Mouse (Mus musculus): Measurements from ENCODE around the gene Gm20671. TPM values are rescaled to one million over a fixed set of nuclear protein-coding genes. Genes with fewer than 3 reads are reported as not detected.

Gene Gm20671
- polyA plus RNA-seq, 1 experiment from 2014 or later: not detected

DNA sequence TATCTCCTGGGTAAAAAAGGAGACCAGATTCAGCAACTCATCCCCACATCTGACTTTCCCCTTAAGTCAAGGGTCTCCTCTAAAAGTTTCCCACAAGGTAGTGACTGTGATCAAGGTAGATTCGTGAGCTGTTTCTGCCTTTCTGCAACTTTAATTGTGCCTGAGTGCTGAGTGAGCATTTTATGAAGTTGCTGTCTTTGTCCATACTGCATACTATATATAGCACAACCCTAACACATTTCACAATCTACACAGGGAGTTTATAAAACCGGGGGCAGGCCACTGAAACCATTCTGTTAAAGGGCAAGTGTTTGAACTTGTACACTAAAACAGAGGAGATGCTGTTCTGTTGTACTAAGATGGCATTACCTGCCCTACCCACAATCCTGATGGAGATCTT is 133.5 kb downstream of the Gm20671 start:
- Histone ChIP-seq H3K27me3 (ENCODE audit: control insufficient read depth, insufficient read depth, low read length) (no peaks in the 10 kb centered on the region), H3K4me1 (replicated peaks; ENCODE audit: control insufficient read depth, insufficient read depth, low read length) (no peaks in the 10 kb centered on the region), H3K9me3 (ENCODE audit: control insufficient read depth, low read length) (no peaks in the 10 kb centered on the region), H3K9ac (ENCODE audit: low read length) (no peak overlapping the region), H3K27ac (ENCODE audit: low read depth, low read length) (no peak overlapping the region), H3K4me2 (ENCODE audit: low read depth, low read length, severe bottlenecking) (no peak overlapping the region), H3K36me3 (ENCODE audit: control insufficient read depth, insufficient read depth, low read length) (no peaks in the 10 kb centered on the region), H3K4me3 (ENCODE audit: low read depth, low read length) (no peak overlapping the region)
- DNase-seq (ENCODE audit: low spot score) (no peak), ATAC-seq (replicated peaks; ENCODE audit: low FRiP score) (no peak)
- 76% methylated on average over 2 of the region's 2 CpGs for WGBS

Other genes starting within 250 kb of the Gm20671 start
- gene Yes1, start 215.9 kb downstream of the Gm20671 start, polyA plus RNA-seq (2014; fragmentation: Nextera tagmentation; extraction: Ambion mirVana): 36.4 and 37.4 TPM in 2 replicates
- gene Pisd, start 41.5 kb downstream of the Gm20671 start, polyA plus RNA-seq (2014; fragmentation: Nextera tagmentation; extraction: Ambion mirVana): 63.1 and 69.5 TPM in 2 replicates
- 14.2 and 15.3 TPM in 2 replicates for gene Prr14l, start 27.1 kb upstream of the Gm20671 start, polyA plus RNA-seq (2014; fragmentation: Nextera tagmentation; extraction: Ambion mirVana)
- gene Depdc5, start 36.6 kb upstream of the Gm20671 start, polyA plus RNA-seq (2014; fragmentation: Nextera tagmentation; extraction: Ambion mirVana): 32.6 and 40.3 TPM in 2 replicates
- 436 and 450 TPM in 2 replicates for gene Ywhah, start 191.7 kb upstream of the Gm20671 start, polyA plus RNA-seq (2014; fragmentation: Nextera tagmentation; extraction: Ambion mirVana)